Mouse (Mus musculus) cerebellum, adult (tissue): Measurements from ENCODE around the gene Msl2.

ENCODE experiments used
- ATAC-seq: cut with Nextera tagmentation; 2 replicates; pipeline ENCODE4 v1.9.2; 2017; ENCODE audit warnings: mild to moderate bottlenecking, moderate library complexity, mixed read lengths; ENCODE audit not compliant: insufficient number of reproducible peaks, low FRiP score, low TSS enrichment

Msl2 gene

DNA sequence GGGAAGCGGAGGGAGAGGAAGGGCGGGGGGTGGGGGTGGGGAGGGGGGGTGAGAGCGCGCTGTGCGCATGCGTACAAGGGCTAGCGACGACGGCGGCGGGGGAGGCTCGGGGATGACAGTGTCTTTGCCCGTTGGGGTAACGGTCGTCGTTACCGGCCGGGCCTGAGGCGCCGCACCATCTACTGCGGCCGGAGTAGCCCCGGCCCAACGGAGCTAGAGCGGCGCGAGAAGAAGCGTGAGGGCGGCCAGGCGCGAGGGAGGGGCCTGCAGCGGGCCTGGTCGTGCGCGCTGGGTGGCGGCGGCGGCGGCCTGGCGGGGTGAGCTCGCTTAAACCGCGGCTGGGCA lies at the start of gene Msl2:
Msl2 (plus strand) TSS at position 115 of the 345 bp plus-strand sequence.
- peak; percentile 57 for ATAC-seq

DNA sequence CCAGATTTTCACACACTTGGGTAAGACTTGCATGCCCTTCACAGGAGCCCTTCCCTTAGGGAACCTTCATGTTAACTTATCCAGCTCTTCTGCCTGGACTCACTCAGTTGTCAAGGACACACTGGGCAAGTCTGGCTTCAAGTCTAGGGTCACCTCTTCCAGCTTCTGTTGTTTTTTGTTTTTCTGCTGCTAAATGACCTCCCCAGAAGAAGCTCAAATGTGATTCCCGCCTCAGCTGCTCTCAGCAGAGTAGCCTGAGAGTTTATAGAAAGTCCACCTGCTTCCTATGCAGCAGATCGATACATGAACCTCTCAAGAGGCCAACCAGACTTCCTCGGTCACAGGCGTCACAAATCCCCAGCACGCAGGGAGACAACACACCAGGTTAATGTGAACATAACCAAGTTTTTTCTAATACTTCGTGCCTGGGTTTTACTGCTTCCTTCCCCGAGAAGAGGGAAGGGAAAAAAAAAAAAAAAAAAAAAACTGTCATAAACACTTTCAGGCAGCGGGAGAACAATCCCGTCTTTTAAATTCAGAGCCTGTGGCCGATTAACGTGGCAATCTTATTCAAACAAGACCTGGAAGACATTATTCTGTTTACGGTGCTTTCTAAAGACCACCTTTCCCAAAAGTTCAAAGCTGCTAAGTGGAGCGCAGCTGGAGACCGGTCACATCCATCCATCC lies 40.0 kb upstream of the Msl2 start:
- ATAC-seq: no peak

DNA sequence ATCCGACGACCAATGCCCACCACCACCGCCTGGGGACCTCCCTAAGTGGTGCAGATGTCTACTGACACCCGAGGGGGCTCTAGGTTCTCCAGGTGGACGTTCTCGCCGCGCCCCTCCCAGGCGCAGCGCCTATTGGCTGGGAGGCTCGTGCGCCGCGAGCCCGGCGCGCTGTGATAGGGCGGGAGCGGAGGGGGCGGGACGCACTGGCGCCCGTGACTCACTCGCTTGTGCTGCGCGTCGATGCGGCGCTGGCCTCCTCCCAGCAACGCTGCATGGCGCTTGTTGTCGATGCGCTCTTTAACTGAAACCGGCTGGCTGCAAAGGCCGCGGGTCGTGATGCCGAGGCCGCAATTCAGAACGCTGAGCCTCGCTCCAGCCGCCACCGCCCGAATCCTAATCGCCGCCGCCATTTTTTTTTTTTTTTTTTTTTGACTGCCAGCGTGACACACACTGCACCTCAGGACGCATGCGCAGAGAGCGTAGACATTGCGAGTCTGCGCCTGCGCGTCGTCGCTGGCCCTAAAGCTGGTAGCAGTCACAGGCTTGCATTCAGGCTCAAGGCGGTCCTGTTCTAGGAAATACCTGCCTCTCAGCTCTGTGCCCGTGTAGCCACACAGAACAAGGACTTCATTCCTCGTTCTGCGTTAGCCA lies 39.3 kb upstream of the Msl2 start, which contains the start of gene Pccb:
Pccb (minus strand) TSS at position 451 of the 651 bp plus-strand sequence.
- ATAC-seq: peak; percentile 97

DNA sequence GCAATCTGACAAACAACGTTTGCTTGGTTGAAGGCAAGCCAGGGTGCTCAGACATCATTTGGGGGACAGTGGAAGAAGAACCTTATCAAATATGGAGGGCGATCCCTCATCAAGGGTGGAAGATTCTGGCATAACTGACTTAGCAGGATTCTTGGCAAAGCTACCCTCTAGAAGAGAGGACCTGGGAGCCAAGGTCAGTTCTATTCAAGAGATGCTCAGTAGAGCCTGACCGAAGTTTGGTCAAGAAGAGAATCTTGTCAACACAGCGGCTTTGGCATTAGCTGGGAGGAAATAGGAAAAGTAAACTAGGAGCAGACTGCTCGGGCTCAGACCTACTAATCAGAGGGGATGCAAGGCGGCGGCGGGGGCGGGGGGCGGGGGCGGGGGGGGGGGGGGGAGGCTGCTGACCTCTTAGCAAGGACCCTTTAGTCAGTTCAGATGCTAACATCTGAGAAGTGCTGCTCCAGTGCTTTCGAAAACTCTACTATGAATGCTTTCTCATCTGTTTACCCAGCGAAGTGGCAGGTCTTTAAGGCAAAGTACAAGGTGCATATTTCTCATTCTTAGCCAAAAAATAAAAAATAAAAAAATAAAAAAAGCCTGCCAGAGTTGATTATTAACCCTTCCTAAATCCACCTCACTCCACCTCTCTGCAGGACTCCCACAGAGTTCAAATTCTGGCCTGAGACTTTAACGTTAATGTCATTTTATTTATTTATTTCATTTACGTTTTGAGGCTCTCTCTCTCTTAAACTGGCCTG lies 37.9 kb upstream of the Msl2 start:
- ATAC-seq: no peak

DNA sequence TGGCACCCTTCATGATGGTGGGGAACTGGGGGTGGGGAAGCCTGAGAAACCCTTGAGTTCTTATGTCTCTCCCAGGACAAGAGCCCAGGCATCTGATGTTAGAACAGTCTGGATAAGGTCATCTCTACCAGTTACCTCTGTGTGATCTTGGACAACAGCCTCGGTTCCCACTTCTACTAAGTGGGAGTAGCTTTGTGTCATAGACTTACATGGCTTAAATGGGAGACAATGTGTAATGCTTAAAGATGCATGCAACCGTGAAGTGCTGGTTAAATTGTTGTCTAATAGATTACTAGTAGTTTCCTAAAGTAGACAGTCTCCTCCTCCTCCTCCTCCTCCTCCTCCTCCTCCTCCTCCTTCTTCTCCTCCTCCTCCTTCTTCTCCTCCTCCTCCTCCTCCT lies 37.0 kb upstream of the Msl2 start:
- ATAC-seq: no peak

DNA sequence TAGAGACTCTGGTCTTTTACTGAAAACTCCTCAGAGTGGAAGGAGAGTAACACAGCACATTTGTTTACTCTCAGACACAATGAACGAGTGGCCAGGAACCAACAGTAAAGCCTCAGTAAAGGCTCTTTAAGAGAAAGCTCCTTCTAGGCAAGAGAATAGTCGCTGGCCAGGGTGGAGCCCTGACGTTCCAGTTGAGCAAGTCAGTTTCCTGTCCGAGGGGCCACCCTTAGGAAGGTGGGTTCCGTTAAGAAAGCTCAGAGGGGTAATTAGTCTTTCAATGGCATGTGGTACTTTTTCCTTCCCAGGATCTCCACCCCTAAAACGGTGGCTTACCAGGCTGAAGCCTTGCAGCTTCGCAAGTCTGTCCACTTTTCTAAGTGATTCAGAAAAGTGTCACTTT lies 36.5 kb upstream of the Msl2 start:
- ATAC-seq: no peak

DNA sequence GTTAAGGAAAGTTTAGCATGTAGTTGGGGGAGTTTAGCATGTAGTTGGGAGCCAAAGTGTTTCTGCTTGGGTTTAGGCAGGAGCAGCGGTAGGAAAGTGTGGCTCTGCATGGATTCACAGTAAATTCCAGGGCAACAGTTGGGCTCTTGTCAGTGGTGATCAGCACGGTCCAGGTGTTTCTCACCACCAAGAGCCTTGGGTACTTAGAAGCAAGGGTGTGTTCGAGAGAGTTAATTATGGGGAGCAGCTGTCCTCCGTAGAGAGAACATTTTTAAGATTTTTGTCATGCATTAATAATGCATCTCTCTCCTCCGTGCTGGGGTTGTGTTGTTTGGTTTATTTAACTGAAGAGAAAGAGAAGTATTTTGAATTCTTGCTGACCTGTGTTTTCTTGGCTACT lies 35.3 kb upstream of the Msl2 start:
- ATAC-seq: no peak

DNA sequence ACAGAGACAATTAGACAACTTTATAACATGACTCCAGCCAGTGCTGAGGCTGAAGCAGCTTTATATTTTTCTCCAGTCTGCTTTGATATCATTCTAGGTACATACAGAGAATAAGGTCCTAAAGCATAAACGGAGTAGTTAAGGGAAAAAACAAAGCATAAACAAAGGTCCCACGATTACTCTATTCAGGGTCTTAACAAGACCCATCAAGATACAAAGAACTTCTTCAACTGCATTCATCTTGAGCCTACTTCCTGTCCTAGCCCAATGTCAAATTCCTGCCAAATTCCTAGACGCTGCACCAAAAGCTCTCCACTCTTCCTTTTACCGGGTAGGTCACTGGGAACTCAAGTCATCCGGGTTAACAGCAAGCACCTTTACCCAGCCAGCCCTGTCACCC lies 32.4 kb upstream of the Msl2 start:
- no peak for ATAC-seq

DNA sequence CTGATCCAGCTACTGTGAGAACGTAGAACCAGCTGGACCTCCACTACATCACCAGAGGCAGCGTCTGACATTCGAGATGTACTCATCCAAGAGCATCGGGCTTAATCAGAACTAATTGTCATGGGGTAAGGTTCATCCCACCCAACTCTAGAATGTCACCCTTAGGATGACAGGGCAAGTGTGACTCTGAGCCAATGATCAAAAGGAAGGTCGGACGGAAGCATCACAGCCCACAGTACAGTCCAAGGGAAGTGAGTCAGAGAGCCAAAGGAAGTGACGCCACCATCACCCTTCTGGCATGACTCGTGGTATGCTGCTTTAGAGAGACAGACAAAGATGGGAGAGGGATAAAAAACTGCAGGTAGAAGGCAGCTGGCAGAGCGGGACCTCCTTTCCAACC lies 31.7 kb upstream of the Msl2 start:
- ATAC-seq: no peak

DNA sequence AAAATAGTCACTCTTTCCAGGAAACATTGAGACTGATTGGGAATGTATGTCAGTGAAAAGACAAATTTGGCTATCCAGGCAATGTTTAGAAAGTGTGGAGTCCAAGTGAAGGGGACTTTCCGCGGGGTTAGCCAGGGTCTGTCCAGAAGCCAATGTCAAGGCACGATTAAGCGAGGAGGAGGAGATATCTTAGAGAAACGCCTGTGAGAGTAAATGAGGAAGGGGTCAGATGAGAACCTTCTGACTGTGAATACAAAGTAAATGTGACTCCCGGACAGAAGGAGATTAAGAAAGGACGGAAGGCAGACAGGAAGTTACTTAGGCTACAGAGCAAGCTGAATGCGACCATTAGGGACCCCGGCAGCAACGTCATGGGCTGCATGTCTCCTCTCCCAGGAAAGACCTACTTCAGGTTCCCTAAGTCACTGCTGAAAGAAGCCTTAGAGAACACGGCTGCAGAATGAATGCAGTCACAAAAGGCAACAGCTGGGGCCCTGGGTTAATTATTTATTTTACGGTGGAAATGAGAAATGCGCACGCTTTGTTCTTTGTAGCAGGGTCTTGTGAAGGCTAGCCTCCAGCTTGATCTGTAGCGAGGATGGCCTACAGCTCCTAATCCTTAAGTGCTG lies 28.1 kb upstream of the Msl2 start:
- ATAC-seq: no peak

DNA sequence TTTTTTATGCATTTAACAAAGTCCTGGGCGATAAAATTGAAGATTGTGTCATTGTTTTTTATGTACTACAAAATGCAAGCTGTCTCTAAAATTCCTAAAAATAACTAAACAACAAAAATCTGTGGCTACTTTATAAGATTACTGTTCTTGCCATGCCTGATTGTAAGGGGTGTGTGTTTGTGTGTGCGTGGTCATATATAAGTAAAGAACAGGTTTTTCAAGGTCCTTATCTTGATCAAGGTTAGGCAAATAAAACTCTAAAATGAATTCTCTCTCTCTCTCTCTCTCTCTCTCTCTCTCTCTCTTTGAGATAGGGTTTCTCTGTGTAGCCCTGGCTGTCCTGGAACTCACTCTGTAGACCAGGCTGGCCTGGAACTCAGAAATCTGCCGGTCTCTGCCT lies 21.9 kb upstream of the Msl2 start:
- no peak for ATAC-seq

DNA sequence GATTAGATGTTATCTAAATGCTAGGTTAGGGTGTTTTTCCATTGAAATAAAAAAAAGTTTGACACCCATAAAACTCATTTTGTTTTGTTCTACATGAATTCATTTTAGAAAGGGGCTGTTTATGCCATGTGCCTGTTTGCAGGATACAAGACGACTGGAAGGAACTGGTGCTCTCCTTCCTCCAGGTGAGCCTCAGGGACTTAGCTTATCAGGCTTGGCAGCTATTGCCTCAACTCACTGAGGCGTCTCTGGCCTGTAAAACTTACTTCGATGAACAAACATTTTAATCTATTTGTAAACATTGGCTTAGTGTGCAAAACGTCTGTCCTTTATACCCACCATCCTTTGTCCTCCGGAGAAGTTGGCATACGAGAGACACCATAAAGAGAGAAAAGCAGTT lies 21.2 kb upstream of the Msl2 start:
- no peak for ATAC-seq

DNA sequence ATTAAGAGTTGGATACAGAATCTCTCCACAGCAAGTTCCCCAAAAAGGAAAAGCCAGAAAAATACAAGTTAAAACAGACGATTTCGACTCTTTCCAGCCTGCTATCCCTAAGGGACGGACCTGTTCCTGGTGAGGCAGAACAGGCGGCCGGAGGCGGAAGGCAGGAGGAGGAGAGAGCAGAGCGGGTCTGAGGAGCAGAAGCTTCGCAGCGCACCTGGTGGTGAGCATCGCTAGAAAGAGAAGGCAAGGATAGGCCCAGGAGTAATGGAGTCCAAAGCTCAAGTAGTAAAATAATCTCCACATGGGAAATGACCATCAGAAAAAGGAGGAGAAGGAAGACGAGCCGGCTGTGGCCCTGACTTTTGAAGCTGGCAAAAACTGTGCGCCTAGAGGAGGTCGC lies 20.6 kb upstream of the Msl2 start:
- no peak for ATAC-seq

DNA sequence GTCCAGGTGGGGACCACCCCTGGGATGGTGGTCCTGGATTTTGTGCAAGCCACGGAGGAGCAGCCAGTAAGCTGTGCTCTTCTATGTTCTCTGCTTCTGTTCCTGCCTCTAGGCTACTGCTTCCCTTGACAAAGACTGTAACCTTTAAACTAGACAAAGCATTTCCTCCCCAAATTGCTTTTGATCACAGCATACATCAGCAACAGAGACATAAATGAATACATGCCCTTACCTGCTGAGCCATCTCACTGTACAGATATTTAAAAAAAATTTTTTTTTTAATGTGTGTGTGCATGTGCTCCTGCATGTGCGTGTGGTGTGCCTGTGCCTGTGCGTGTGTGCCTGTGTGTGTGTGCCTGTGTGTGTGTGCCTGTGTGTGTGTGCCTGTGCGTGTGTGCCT lies 16.7 kb upstream of the Msl2 start:
- ATAC-seq: no peak

DNA sequence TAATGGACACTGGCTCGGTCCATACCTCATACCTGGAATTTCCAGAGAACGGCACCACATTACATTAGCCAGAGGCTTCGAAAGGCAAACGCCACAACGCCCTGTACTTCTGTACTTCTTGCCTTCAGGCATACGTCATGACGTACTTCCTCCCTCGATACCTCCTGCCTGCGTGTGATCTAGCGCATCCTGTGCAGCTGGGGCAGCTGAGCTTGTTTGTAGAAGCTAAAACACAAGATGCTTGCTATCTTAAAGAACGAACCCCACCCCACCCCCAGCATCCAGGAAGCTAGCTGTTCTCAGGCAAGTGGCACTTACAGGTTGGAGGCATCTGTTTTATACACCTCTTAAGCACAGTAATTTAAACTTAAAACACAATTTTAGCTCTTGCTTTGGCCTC lies 12.9 kb upstream of the Msl2 start:
- ATAC-seq: no peak

DNA sequence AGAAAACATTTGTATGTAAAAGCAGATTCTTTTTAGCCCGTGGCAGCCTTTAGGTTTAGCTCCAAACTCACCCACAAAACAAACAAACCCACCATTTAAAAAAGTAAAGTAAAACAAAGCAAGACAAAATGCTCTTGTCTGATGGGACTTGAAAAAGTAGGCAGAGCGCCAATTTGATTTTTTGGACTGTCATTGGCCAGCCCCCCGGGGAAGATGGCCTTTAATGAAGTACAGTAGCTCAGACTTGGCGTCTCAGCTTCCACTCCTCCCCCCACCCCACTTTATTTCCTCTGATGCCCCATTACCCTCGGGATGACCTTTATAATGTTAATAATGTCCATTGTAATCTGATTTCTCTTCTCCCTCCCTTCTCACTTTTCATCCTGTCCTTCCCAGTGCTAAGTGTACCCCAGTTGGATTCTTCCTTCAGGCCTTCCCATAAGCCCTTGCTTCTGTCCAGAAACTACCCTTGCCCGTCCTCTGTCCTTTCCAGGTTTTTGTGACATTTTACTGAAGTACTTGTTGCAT lies 11.6 kb upstream of the Msl2 start:
- ATAC-seq: no peak

DNA sequence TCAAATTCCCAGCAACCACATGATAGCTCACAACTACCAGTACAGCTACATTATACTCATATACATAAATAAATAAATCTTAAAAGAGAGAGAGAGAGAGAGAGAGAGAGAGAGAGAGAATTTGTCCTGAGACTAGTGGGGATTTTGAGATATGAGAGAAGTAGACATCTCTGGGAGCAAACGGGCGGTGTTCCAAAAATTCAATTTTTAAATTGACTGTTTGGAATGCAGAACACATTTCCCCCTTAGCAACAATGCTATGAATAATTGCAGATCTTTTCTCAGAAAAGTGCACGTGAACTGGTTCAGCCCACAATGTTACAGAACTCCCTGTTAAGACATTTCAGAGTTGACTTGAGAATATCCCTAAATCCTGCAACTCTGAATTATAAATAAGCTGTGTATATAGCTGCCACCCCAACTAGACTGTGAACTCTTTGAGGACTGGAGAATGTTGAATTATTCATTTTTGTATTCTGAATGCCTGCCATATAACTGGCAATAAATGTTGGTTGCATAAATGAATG lies 8.8 kb upstream of the Msl2 start:
- no peak for ATAC-seq

DNA sequence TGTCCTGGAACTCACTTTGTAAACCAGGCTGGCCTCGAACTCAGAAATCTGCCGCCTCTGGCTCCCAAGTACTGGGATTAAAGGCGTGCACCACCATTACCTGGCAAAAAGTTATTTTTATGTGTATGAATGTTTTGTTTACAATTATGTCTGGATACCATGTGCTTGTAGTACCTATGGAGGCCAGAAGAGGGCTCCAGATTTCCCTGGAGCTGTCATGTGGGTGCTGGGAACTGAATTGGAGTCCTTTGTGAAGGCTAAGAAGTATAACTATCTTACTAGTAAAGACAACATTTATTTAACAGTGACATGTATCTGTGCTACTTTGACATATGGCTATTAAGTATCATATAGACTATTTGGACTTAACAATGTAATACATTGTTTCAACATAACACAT lies 4.1 kb upstream of the Msl2 start:
- ATAC-seq: no peak

DNA sequence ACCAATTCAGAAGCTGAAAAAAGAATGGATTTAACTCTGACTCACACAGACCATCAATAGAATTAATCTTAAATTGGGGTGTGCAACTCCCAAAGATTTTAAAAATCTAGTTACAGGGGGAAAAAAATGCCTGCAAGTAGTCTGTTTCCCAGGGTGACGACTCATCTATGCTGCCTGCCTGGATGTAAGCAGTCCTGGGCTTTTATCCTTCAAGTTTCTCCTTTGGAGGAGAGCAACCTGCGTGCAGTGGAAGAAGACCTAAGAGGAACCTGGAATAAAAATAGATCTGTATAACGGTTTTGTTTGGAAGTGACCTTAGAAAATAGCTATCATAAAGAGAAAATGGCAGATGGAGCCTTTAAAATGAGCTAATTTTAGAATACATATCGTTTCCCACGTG lies 1.4 kb upstream of the Msl2 start:
- no peak for ATAC-seq

DNA sequence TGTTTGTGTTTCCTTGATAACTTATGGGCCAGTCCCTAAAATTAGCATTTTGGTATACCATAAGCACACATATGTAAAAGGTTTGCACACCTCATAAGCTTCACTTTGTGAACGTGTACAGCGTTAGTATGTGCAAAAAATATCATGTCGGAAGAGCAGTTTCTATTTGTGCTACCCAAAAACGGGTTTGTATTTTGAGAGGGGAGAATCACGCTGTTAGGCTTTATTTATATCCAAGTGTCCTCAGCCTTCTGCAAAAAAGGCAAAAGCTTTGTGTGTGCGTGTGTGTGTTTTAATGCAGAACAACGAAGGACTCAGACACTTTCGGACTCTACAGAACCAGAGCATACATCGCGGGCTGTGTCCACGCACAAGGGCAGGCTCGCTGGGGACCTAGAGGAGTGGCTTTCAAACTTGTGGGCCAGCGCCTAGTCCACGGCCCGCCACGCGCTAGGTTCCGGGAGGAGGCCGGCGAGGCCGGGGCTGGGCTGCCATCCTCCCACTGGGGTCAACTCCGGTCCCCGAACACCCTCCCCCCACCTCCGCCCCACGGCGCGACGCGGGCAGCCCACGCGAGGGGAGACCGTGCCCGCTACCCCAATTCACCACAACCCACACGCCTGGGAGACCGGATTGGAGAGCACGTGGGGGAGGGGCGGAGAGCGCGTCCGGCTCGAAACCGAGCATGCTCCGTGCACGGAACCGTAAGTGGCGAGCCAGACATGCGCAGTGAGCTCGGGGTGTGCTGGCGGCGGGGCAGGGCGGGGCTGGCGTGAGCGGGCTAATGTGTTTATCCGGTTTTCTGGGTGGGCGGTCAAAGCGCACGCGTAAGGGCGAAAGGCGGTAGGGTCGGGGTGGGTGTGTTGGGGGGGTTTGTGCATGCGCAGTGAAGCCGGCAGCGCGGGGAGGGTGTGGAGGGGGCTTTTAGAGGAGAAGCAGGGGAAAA lies 587 bp upstream of the Msl2 start:
- peak; percentile 85 for ATAC-seq
